Mouse (Mus musculus) erythroblast, embryonic 14.5 days (primary cell): ENCODE data around the gene Msmp.

Experiments used
- GATA1 ChIP-seq: IDR thresholded peaks from 2 replicates; pipeline ENCODE4 v1.6.1; 2012; ENCODE audit warnings: low read length, inconsistent platforms, mixed read lengths
- TAL1 ChIP-seq: IDR thresholded peaks from 3 replicates; pipeline ENCODE4 v1.6.1; 2012; ENCODE audit warnings: low read length, inconsistent platforms, mixed read lengths

DNA sequence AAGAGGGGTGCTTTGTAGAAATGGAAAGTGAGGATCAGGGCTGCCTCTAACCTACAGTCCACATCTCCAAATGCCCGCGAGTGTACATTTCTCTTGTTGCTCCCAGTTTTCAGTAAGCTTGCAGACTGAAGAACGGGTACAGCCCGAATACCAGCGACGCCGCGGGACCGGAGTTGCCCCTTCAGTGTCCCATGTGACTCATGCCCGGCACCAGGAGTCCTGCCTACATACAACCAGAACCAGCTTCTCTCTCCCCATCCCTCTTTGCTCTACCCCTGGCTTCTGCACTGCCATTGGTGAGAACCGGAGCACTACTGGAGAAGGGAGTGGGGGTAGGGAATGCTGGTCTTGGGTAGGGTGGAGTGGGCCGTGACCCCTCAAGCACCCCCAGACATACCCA, 2.9 kb downstream of the Msmp start:
- TF ChIP-seq GATA1 (no peak), TAL1 (no peak)
